Mouse (Mus musculus): ENCODE results near the gene Atxn1. TPM values are rescaled to one million over a fixed set of nuclear protein-coding genes. Genes with fewer than 3 reads are reported as not detected.

Gene Atxn1
- polyA plus RNA-seq, 1 experiment = 3.2 TPM

- H3K9me3 ChIP-seq = peaks cover 4% of the 10 kb centered on the region; the same call in 1 of the 2 replicates
Measured at GRCm38 (mm10) chr13:45701296-45701790, 263.5 kb downstream of the Atxn1 start.

GRCm38 (mm10) chr13:45698982-45699381 lies 265.8 kb downstream of the Atxn1 start:
- no peak for TF ChIP-seq GATA1 (IDR thresholded peaks at IDR 0.05; ENCODE audit: borderline replicate concordance, low read length)
- TF ChIP-seq FLI1 (IDR thresholded peaks at IDR 0.05; ENCODE audit: low read length) = no peak

More at GRCm38 (mm10) chr13:45701296-45701790, 263.5 kb downstream of the Atxn1 start:
- H3K4me3 ChIP-seq (replicated peaks) = no peak overlapping the region
- H3K27me3 ChIP-seq (replicated peaks) = no peaks in the 10 kb centered on the region
- TF ChIP-seq FLI1 (IDR thresholded peaks at IDR 0.05; ENCODE audit: low read length) (no peak), GATA1 (IDR thresholded peaks at IDR 0.05; ENCODE audit: borderline replicate concordance, low read length) (no peak)
- H3K36me3 ChIP-seq (replicated peaks; ENCODE audit: low read length) = peaks cover 55% of the 10 kb centered on the region
- H3K4me1 ChIP-seq = peaks cover 29% of the 10 kb centered on the region

GRCm38 (mm10) chr13:45696009-45696408 lies 268.8 kb downstream of the Atxn1 start:
- H3K27me3 ChIP-seq (replicated peaks) = no peaks in the 10 kb centered on the region
- peaks cover 55% of the 10 kb centered on the region for H3K4me1 ChIP-seq
- no peak overlapping the region for H3K4me3 ChIP-seq (replicated peaks)
- H3K36me3 ChIP-seq (replicated peaks; ENCODE audit: low read length) = peaks cover 59% of the 10 kb centered on the region
- TF ChIP-seq GATA1 (IDR thresholded peaks at IDR 0.05; ENCODE audit: borderline replicate concordance, low read length) = no peak
- TF ChIP-seq FLI1 (IDR thresholded peaks at IDR 0.05; ENCODE audit: low read length) = no peak
- H3K9me3 ChIP-seq = peaks cover 4% of the 10 kb centered on the region; the same call in 1 of the 2 replicates

More at GRCm38 (mm10) chr13:45698982-45699381, 265.8 kb downstream of the Atxn1 start:
- Histone ChIP-seq H3K27me3 (replicated peaks) (no peaks in the 10 kb centered on the region), H3K36me3 (replicated peaks; ENCODE audit: low read length) (peaks cover 64% of the 10 kb centered on the region), H3K4me3 (replicated peaks) (no peak overlapping the region), H3K9me3 (peaks cover 4% of the 10 kb centered on the region; the same call in 1 of the 2 replicates), H3K4me1 (peaks cover 25% of the 10 kb centered on the region)

GRCm38 (mm10) chr13:45694921-45695437 lies 269.8 kb downstream of the Atxn1 start:
- H3K4me1 ChIP-seq = peaks cover 61% of the 10 kb centered on the region
- H3K27me3 ChIP-seq (replicated peaks) = no peaks in the 10 kb centered on the region
- TF ChIP-seq FLI1 (IDR thresholded peaks at IDR 0.05; ENCODE audit: low read length) = no peak
- no peak for TF ChIP-seq GATA1 (IDR thresholded peaks at IDR 0.05; ENCODE audit: borderline replicate concordance, low read length)
- H3K9me3 ChIP-seq = peaks cover 4% of the 10 kb centered on the region; the same call in 1 of the 2 replicates
- peaks cover 58% of the 10 kb centered on the region for H3K36me3 ChIP-seq (replicated peaks; ENCODE audit: low read length)
- no peak overlapping the region for H3K4me3 ChIP-seq (replicated peaks)

GRCm38 (mm10) chr13:45693953-45694352 lies 270.9 kb downstream of the Atxn1 start:
- H3K36me3 ChIP-seq (replicated peaks; ENCODE audit: low read length) = peaks cover 54% of the 10 kb centered on the region
- H3K4me3 ChIP-seq (replicated peaks) = peak overlapping the region; percentile 50
- no peak for TF ChIP-seq FLI1 (IDR thresholded peaks at IDR 0.05; ENCODE audit: low read length)
- TF ChIP-seq GATA1 (IDR thresholded peaks at IDR 0.05; ENCODE audit: borderline replicate concordance, low read length) = no peak
- H3K9me3 ChIP-seq = peaks cover 4% of the 10 kb centered on the region; the same call in 1 of the 2 replicates
- peaks cover 66% of the 10 kb centered on the region for H3K4me1 ChIP-seq
- H3K27me3 ChIP-seq (replicated peaks) = no peaks in the 10 kb centered on the region

GRCm38 (mm10) chr13:45693534-45693933 lies 271.3 kb downstream of the Atxn1 start:
- Histone ChIP-seq H3K4me1 (peaks cover 62% of the 10 kb centered on the region), H3K36me3 (replicated peaks; ENCODE audit: low read length) (peaks cover 50% of the 10 kb centered on the region), H3K27me3 (replicated peaks) (no peaks in the 10 kb centered on the region), H3K9me3 (peaks cover 4% of the 10 kb centered on the region; the same call in 1 of the 2 replicates), H3K4me3 (replicated peaks) (peak overlapping the region; percentile 73)
- TF ChIP-seq GATA1 (IDR thresholded peaks at IDR 0.05; ENCODE audit: borderline replicate concordance, low read length) = no peak
- no peak for TF ChIP-seq FLI1 (IDR thresholded peaks at IDR 0.05; ENCODE audit: low read length)

GRCm38 (mm10) chr13:45693126-45693525 lies 271.7 kb downstream of the Atxn1 start:
- H3K4me3 ChIP-seq (replicated peaks) = no peak overlapping the region
- H3K36me3 ChIP-seq (replicated peaks; ENCODE audit: low read length) = peaks cover 46% of the 10 kb centered on the region
- peaks cover 4% of the 10 kb centered on the region; the same call in 1 of the 2 replicates for H3K9me3 ChIP-seq
- H3K4me1 ChIP-seq = peaks cover 61% of the 10 kb centered on the region
- TF ChIP-seq FLI1 (IDR thresholded peaks at IDR 0.05; ENCODE audit: low read length) (no peak), GATA1 (IDR thresholded peaks at IDR 0.05; ENCODE audit: borderline replicate concordance, low read length) (no peak)
- H3K27me3 ChIP-seq (replicated peaks) = no peaks in the 10 kb centered on the region

- Histone ChIP-seq H3K27me3 (replicated peaks) (no peaks in the 10 kb centered on the region), H3K4me1 (peaks cover 61% of the 10 kb centered on the region), H3K9me3 (peaks cover 4% of the 10 kb centered on the region; the same call in 1 of the 2 replicates), H3K4me3 (replicated peaks) (peak overlapping the region; percentile 46), H3K36me3 (replicated peaks; ENCODE audit: low read length) (peaks cover 43% of the 10 kb centered on the region)
- TF ChIP-seq FLI1 (IDR thresholded peaks at IDR 0.05; ENCODE audit: low read length) (no peak), GATA1 (IDR thresholded peaks at IDR 0.05; ENCODE audit: borderline replicate concordance, low read length) (no peak)
Measured at GRCm38 (mm10) chr13:45692440-45692839, 272.4 kb downstream of the Atxn1 start.

- Histone ChIP-seq H3K9me3 (no peaks in the 10 kb centered on the region), H3K27me3 (replicated peaks) (no peaks in the 10 kb centered on the region), H3K4me1 (peaks cover 64% of the 10 kb centered on the region), H3K4me3 (replicated peaks) (peak overlapping the region; percentile 38), H3K36me3 (replicated peaks; ENCODE audit: low read length) (peaks cover 23% of the 10 kb centered on the region)
- no peak for TF ChIP-seq FLI1 (IDR thresholded peaks at IDR 0.05; ENCODE audit: low read length)
- TF ChIP-seq GATA1 (IDR thresholded peaks at IDR 0.05; ENCODE audit: borderline replicate concordance, low read length) = no peak
Measured at GRCm38 (mm10) chr13:45690426-45690825, 274.4 kb downstream of the Atxn1 start.

GRCm38 (mm10) chr13:45688864-45689263 lies 275.9 kb downstream of the Atxn1 start:
- no peak for TF ChIP-seq GATA1 (IDR thresholded peaks at IDR 0.05; ENCODE audit: borderline replicate concordance, low read length)
- no peak for TF ChIP-seq FLI1 (IDR thresholded peaks at IDR 0.05; ENCODE audit: low read length)
- H3K4me1 ChIP-seq = peaks cover 65% of the 10 kb centered on the region
- no peaks in the 10 kb centered on the region for H3K27me3 ChIP-seq (replicated peaks)
- peaks cover 10% of the 10 kb centered on the region for H3K36me3 ChIP-seq (replicated peaks; ENCODE audit: low read length)
- H3K4me3 ChIP-seq (replicated peaks) = no peak overlapping the region
- H3K9me3 ChIP-seq = no peaks in the 10 kb centered on the region
